Mouse (Mus musculus): Measurements from ENCODE around the gene Notch2.

- TF ChIP-seq CTCF (conservative IDR thresholded peaks at IDR 0.05; ENCODE audit: insufficient read depth, insufficient read length, low read depth, low read length) (no peak), POLR2A (IDR thresholded peaks at IDR 0.05; ENCODE audit: low read depth, low read length) (no peak)
Measured at GRCm38 (mm10) chr3:98093954-98094353, 80.6 kb downstream of the Notch2 start.

Measured in kidney, adult 2 months (tissue).